Mouse (Mus musculus) adrenal gland, postnatal 36 days (tissue): ENCODE measurements around the gene Zfp385c. TPM values are rescaled to one million over a fixed set of nuclear protein-coding genes. Genes with fewer than 3 reads are reported as not detected.
A peak's percentile ranks its signal among the peaks of the same experiment; 100 is the strongest.
"Not testable (repeated sequence)": the region's sequence is repeated elsewhere in the genome, so short reads cannot be mapped to it uniquely, and the experiment has no call there.

Experiments used
- DNase-seq, 2 experiments: peaks; one replicate each; pipeline ENCODE4 v3.0.0; 2021; ENCODE audit warnings: mixed read lengths in 1 of 2
- total RNA-seq, 2 experiments: library from RNA; stranded (reverse); gene quantifications; 2 replicates each; pipeline ENCODE4 v1.2.3; 2021

Zfp385c gene
- total RNA-seq, 2 experiments from 2014 or later, result 0.13 to 0.43 TPM

GRCm38 (mm10) chr11:100688443-100688842 lies 3.8 kb downstream of the Zfp385c start:
- no peak for DNase-seq

DNA sequence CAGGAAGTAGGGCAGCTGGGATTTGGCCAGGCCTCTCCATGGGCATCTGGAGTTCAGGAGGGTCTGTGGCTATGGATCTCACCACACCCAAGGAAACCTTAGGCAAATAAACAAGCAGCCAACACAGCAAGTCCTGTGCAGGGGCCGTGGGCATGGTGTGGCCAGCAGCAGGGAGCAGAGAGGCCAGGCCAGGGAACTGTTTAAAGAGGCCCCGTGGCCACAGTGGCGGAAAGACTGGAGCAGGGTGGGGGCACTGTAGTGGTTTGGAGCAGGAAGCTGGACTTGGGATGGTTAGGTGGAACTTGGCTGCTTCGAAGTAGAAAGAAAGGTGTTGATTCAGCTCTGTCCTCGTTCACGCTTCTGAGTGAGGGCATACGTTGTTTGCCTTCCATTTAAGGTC lies 5.0 kb downstream of the Zfp385c start:
- DNase-seq, result no peak

DNA sequence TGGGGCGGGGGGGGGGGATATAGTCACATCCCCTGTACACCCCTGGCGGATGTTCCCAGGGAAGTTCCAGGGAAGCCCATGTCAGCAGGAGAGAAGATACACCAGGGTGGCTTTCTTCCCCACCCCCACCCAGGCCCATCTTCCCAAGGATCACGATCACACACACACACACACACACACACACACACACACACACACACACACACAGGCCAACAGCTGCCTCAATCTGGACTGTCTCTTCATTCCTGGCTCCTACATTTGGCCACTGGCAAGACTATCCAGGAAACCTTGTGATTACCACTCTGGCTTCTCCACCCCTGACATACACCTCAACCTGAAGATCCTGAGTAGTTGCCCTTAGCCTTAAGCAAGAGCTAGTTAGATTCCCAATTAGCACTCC lies 6.9 kb downstream of the Zfp385c start:
- no peak for DNase-seq

GRCm38 (mm10) chr11:100684084-100684483 lies 8.2 kb downstream of the Zfp385c start:
- no peak for DNase-seq

DNA sequence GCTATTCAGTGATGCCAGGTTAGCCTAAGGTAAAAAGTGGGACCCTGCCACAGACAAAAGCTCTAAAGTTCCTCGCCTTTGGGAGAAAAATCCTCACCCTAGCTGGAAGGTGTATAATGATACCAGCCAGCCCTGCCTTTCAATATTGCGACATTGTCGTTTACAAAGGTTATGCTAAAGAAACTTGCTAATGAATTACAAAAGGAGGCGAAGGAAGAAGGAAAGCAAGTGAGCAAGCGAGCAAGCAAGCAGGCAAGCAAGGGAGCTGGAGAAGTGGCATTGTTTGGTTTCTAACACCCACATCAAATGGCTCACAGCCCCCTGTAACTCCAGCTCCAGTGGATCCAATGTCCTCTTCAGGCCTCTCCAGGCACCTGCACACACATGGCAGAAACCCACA lies 9.7 kb downstream of the Zfp385c start:
- DNase-seq, result no peak

DNA sequence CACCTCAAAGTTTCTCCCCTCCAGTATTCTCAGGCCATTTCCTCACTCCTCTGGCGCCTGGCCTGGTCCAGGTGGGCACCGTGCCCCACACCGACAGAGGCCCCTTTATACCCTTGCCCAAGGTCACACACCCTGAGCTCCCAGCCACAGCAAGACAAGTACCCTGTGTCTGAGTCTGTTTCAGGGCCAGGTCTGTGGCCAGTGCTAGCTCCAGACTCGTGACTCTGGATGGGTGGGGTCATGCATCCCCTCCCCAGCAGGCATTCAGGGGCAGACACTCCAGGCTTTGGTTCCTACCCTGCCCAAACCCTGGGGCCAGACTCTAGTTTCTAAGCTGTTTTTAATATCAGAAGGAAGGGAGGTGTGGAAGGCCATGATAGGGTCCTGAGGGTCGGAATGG lies 10.4 kb downstream of the Zfp385c start:
- DNase-seq, result no peak

DNA sequence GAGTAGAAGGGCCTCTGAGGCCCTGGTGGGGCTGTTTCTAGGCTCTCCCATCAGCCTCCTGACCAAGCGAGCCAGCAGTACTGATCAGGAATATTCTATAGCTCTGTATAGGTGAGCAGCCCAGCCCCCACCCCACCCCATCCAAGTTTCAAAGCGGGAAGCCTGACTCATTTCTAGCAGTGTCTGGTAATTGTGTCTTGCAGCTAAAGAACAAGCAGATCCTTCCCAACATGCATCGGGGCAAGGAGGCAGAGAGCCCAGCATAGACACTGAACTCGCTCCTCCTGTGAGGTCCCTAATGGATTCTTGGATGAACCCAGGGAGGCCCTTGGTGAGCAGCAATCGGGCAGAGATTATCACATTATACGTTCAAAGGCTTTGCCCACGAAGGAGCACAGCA lies 14.4 kb downstream of the Zfp385c start:
- no peak for DNase-seq

DNA sequence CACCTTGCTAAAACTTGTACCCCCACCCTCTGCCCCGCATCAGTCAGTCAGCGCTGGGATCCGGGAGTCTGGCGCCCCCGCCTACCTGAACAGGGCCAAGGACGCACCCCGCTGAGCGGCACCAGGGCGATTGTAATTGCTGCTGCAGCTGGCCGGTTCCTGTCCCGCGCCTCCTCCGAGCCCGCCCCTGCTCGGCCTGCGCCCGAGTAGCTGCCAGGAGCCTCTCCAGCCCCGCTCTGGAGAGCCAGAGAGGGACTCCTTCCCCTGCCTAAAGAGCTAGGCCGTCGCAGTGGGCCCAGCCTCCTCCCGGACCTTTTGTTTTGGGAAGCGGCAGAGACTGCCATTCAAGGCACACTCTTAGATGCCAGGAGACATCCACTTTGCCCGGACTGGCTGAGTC lies 19.1 kb downstream of the Zfp385c start:
- peak; percentile 72 to 73 for DNase-seq

DNA sequence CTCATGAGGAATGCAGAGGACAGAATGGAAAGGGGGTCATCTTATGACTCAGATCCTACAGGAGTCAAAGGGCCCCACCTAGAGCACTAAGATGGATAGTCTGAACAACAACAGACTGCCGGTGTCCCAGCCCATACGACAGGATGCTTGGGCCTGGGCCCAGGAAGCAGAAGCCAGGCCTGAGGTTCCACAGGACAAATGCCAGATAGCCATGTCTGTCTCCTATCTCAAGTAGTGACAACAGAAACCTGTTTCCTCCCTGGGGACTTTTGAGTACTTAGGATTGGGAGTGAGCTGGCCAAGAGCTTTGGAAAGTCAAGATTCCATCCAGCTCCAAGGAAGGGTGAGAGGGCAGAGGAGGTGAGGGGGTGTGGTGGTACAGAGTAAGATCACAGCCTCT lies 20.3 kb downstream of the Zfp385c start:
- DNase-seq, result no peak

- no peak for DNase-seq
Observed at GRCm38 (mm10) chr11:100671049-100671448, 21.2 kb downstream of the Zfp385c start.

DNA sequence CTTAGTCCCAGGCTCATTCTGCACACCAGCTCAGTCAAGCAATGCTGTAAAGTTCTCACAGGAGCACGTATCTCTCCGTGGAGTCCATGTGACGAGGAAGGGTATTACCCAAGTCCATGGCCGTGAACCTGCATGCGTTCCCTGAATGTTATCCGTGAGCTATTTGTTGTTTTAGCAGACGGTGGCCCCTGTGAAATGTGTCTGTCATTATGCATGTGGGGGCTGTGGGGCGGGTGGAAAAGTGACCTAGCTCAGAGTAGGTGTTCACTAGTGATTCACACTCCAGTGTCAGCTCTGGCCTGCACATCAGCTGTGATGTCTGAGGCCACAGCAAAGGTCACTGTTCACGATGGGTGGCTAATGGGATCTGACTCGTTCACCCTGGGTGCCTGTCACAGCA lies 32.4 kb downstream of the Zfp385c start:
- DNase-seq, result peak in 1 of 2 experiments; percentile 23

DNA sequence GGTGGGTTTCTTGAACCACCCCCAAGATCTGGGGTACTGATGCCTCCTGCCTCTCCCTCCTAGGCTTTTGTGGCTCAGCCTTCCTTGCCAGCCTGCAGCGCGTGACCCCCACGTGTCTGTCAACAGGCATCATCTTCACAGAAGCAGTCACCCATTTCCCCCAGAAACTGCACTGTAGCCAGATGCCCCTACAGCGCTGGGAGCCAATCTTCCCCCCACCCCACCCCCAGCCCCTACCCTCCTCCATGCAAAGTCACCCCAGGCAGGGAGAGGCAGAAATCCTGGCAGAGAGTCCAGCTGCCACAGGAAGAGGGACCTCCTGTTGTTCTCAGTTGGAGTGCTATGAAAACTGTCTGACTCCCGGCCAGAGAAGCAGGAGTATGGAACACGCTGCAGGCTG lies 35.8 kb downstream of the Zfp385c start:
- no peak for DNase-seq

GRCm38 (mm10) chr11:100655589-100655988 lies 36.7 kb downstream of the Zfp385c start:
- not testable (repeated sequence) for DNase-seq

DNA sequence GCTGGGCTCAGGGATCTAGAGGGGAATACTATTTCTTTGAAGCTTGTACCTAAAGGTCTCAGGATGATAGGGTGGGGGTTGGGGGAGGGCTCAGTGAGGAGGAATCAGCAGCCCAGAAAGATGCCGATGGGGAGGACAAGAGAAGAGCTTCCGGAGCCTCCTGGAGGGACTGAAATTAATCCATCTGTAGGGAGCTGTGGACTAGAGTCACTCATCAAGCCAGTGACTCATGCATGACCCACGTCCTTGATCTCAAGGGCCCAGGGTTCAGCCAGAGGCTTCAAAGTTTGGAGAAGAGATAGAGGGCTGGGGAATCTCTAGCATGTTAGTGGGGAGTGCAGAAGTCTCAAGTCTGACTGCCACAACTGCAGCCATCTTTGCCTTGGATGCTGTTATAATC lies 40.5 kb downstream of the Zfp385c start:
- DNase-seq, result peak; percentile 76 to 84

- no peak for DNase-seq
Observed at GRCm38 (mm10) chr11:100651205-100651604, 41.0 kb downstream of the Zfp385c start.

DNA sequence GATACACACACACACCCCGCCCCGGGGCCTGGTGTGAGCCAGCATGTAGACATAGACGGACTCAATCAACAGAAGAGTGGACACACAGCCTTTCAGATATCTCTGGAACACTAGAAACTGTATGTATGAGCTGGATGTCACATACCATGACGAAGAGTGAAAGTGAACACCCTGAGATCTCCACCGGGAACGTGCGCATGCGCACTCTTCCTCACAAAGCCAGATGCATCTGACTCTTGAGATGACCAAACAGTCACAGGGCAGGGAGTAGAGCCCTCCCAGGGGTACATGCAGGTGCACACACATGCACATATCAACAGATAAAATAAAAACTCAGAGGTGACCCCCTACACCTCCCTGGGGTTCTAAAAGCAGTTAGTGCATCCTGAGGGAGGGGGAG lies 43.9 kb downstream of the Zfp385c start:
- no peak for DNase-seq

DNA sequence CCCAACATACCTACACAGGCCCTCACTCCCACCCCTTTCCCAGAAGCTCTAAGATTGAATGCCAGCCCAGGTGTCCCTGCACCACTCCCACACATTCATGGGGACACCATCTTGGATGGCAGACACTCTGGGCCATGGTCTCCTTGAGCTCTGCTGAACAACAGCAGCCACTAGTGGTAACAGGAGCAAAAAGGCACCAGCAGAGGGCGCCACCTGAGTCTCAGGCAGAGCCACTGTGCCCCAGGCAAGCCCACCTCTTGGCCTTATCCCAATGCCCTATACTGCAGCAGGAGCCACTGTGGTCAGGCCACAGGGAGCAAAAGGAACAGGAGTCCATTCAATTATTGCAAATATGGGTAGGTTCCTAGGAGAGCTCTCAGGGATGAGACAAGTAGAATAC lies 46.0 kb downstream of the Zfp385c start:
- peak; percentile 60 to 78 for DNase-seq

GRCm38 (mm10) chr11:100643612-100644575 lies 48.4 kb downstream of the Zfp385c start:
- DNase-seq, result peak; percentile 23 to 38

DNA sequence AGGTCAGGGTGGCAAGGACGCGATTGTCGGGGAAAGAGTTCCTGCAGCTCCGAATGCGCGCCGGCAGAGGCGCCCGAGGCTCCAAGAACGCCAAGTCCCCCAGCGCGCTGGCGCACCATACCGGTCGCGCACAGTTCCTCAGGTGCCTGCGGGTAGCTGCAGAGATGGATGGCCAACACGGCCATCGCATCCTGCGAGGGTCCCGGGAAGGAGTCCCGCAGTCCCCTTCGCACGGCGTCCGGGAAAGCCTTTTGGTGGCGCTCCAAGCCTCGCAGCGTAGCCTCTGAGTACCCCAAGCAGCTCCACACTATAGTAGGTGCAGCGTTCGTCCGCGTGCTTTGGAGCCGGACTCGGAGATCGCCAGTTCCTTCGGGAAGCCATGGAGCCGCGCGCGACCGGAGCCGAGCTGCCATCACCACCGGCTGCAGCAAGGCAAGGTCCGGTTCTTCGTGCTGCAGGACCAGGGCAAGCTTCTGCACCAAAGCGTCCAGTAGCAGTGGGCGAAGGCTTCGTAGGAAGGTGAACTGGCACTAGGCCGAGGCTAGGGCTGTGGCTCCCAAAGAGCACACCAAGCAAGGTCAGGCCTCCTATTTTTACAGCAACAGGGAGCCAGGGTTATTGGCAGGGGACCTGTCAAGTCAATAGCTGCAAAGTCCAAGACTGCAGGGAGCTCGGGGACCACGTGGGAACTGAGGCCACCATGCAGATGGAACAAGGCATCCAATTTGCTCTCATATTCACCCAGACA lies 51.9 kb downstream of the Zfp385c start:
- peak; percentile 65 to 66 for DNase-seq

- DNase-seq, result no peak
Observed at GRCm38 (mm10) chr11:100634530-100634929, 57.7 kb downstream of the Zfp385c start.

GRCm38 (mm10) chr11:100628862-100629352 lies 63.3 kb downstream of the Zfp385c start:
- DNase-seq, result no peak

GRCm38 (mm10) chr11:100628056-100628455 lies 64.2 kb downstream of the Zfp385c start:
- DNase-seq, result no peak

DNA sequence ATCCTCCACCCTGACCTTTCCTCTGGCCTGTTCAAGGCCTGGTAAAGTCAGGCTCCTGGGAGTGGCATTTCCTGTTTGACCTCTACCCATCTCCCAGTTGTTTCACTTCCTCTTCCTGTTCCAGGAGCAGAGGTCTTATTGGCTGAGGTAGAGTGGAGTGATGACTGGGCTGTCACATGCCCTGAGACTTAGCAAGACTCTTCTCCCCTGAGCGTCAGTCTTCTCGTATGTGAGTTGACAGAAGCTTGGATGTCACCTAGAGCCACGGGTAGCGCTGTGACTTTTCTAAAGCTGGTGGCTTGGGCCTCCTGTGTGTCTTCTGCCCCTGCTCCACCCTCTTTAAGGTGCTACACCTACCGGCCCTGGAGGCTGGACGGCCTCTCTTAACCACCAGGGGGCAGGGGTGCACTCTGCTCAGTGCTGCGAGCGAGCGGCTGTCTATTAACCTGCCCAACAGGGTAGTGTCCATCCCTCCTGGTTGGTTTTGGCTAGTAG lies 65.5 kb downstream of the Zfp385c start:
- DNase-seq, result peak; percentile 84 to 89
